Mouse (Mus musculus): ENCODE results near the gene Gsx2. TPM values are rescaled to one million over a fixed set of nuclear protein-coding genes. Genes with fewer than 3 reads are reported as not detected.

The Gsx2 gene
- under 1 TPM; 0.85 to 0.98 TPM for total RNA-seq (2021)

DNA sequence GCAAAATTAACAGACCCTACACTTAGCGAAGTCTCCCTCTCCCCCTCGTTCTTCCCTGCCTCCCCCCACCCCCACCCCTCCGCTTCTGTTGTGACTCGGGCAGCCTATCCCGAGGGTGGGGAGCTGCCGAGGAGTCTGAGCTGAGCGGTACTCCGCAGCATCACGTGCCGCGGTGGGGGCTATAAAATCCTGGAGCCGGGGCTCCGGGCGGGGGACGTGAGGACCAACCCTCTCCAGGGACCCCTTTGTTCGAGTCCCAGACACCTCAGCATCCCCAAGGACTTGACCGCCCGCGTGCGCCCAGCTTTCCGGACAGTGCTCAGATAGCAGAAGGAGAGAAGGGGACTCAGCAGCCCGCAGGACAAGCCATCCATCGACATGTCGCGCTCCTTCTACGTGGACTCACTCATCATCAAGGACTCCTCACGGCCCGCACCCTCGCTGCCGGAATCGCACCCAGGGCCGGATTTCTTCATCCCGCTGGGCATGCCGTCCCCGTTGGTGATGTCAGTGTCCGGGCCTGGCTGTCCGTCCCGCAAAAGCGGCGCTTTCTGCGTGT is at the start of gene Gsx2:
Gene Gsx2, plus strand, starts transcription at position 219 of the 559 bp plus-strand sequence.
- intact Hi-C loops (cut with DNase I), result no loop called here
- no peak for DNase-seq

DNA sequence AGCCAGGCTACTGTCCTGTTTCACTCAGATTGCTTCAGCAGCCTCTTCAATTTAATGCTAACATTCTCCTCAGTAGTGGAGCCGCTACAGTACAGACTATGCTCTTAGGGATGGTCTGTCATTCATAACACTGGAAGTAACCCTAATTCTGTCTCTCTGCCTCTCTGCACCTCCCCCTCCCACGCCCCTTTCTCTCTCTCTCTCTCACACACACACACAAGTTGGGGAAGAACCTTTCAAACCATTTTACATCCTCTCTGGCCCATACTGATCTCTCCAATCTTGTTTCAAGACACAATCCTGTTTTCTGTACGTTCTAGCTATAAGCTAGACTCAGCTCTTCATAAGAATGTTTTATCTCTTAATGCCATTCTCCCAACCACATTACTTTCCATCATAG is 39.9 kb upstream of the Gsx2 start:
- intact Hi-C loops (cut with DNase I), result no loop called here
- no peak for DNase-seq

GRCm38 (mm10) chr5:75039307-75039706 is 36.1 kb upstream of the Gsx2 start:
- intact Hi-C loops (cut with DNase I), result no loop called here
- no peak for DNase-seq

DNA sequence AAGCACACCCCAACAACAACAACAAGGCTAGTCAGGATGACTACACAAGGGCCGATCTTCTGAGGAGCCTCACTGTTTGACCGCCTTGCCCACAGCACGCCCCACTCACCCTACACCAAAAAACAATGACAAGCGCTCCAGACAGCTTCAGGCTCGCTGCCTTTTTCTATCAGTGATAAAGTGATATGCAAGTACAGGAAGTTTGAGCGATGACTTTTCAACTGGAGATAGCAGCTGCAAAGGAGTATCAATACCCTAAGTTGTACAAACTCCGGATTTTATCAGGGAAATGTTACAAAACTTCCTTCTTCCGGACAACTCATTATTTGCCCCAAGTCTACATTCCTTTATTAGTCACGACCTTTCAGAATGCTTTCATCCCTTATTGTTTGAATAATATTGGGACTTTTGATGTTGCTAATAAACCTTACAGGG is 32.4 kb upstream of the Gsx2 start:
- intact Hi-C loops (cut with DNase I), result no loop called here

DNA sequence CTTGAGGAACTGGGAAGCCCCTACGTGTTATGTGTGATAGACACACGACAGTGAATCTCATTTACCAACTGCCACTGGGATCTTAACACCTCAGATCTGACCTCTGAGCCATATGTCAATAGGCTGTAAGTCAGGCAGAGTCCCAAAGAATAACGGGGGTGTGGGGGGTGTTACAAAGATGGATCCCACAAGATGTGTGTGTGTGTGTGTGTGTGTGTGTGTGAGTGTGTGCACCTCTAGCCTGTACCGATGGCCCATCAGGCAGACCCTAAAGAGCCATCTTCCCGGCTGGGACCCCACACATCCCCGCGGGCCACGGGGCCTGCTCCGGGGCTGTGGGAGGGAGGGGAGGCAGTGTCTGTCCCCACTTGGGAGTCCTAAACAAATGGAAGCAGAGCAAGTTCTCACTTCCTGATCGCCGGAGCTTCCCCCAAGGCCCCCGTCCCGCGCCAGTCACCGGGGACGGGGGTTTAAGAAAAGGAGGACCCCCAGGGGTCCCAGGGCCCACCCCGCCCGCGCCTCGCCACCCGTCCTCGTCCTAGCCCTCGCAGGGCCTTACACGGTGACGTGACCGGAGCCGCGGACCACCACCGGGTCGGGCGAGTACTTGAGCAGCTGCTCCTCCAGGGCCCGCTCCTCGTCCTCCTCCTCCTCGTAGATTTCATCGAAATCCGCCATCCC is 31.6 kb upstream of the Gsx2 start:
- no peak for DNase-seq
- intact Hi-C loops (cut with DNase I), result no loop called here

More for the DNA sequence above, 32.4 kb upstream of the Gsx2 start:
- DNase-seq, result no peak

DNA sequence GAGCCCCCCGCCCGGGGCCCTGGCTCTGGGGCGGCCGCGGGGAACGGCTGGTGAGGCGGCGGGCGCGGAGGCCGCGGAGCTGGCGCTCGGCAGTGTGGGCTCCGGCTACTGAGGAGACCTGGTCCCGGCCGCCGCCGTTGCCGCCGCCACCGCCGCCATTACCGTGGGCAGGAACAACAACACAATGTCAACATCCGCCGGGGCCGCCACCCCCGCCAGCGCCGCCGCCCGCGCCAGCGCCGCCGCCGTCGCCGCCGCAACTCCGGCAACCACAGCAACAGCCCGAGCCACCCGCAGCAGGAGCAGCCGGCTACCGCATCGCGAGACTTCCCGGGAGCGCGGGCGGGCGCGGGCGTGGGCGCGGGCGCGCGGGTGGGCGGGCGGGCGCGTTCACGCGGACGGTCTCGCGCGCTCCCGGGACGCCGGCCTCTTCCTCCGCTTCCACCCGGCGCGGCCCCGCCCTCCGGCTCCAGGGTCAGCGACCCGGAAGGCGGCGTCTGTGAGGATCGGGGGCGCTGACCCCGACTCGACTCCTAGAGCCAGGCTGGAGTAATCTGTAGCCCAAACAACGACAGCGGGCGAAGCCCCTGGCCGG is 31.0 kb upstream of the Gsx2 start, which contains the start of gene Chic2:
Gene Chic2, minus strand, starts transcription at position 465 of the 595 bp plus-strand sequence.
- DNase-seq, result peak; percentile 89
- intact Hi-C loops (cut with DNase I), result no loop called here

DNA sequence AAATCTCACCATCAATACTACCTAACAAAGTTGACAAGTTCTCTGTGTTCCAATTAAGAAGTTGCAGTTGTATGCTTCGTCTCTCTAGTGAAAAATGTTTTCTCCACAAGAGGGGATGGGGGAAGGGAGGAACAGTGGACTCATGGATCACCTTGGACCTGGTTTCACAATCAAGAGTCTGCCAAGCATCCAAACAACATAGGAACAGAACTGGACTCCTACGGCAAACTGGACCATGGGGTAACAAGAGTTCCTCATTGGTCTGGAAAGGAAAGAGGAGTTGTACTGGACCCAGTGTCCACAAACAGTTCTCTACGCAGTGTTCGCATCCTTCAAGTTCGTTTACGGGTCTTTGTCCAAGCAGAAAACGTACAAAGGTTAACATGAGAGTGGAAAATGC is 30.0 kb upstream of the Gsx2 start:
- DNase-seq, result no peak
- intact Hi-C loops (cut with DNase I), result no loop called here

- peak; percentile 23 for DNase-seq
- intact Hi-C loops (cut with DNase I), result no loop called here
These were observed 28.6 kb upstream of the Gsx2 start for GRCm38 (mm10) chr5:75046681-75047321.

GRCm38 (mm10) chr5:75051109-75051508 is 24.3 kb upstream of the Gsx2 start:
- intact Hi-C loops (cut with DNase I), result no loop called here
- no peak for DNase-seq

DNA sequence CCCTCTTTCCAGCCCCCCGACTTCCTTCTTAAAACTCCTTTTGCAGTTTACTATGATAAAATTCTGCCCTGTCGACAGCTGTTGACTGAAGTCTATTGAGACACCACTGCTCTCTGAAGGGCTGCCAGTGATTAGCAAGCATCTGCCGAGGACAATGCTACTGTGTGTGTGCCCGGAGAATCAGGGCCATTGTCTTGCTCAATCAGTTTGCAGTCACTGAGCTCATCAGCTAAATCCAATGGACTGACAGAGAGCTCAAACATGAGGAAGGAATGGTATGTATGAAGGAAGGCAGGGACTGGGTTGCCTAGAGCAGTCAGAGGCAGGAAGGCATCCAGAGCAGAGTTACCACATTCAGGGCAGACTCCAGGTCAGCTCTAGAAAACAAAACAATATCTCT is 12.2 kb upstream of the Gsx2 start:
- DNase-seq, result no peak
- intact Hi-C loops (cut with DNase I), result no loop called here

- intact Hi-C loops (cut with DNase I), result no loop called here
- DNase-seq, result no peak
These were observed 8.7 kb upstream of the Gsx2 start for GRCm38 (mm10) chr5:75066715-75067114.

- intact Hi-C loops (cut with DNase I), result no loop called here
- peak; percentile 69 for DNase-seq
These were observed 8.2 kb upstream of the Gsx2 start for GRCm38 (mm10) chr5:75067125-75067756.

- no peak for DNase-seq
- intact Hi-C loops (cut with DNase I), result no loop called here
These were observed 5.3 kb upstream of the Gsx2 start for GRCm38 (mm10) chr5:75070132-75070531.

DNA sequence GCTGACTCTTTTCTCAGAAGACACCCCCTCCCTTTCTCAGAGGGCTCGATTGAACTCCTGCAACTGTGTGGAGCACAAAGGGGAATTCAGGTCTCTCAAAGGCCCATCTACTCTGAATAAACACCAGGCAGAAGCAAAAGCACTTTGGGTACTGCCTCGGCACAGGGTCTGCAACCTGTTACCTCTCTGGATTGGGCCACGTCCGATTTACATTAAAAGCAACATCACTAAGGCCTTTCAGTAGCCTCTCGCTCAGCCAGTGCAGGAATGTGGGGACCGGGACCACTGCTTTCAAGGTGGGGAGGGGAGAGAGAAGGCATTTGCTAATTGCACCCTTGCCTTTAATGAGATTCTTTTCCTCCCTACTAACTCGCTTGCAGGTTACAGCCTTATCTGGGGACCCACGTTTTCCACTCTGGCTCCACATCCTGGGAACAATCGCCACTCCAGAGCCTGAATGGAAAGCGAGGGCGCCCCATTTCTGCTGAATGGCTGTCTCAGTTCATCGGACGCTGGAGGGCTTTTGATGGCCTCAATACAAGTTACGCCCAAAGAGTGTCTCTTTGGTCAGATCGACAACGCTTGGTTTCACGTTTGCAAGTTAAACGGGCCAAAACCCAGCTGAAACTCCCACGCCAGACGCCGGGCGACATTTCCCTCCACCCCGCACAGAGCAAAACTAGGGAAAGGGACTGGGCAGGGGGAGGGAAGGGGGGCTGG is 4.6 kb upstream of the Gsx2 start:
- DNase-seq, result no peak

DNA sequence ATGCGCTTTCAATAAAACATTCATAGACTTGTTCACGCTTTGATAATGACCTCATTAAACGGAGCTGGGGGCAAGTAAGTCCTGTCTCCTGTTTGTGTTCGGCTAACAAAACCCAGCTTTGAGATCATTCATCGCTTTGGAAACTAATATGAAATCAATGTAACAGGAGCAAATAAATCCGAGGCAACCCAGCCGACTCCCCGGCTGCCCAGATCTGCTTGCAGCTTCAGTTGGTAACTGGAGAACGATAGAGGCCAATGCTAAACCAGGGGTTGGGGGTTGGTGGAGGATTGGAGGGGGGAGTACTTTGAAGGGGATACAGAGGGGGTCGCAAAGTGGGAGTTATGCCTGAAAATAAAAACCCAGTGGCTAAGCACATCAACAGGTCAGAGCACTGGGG is 3.5 kb upstream of the Gsx2 start:
- intact Hi-C loops (cut with DNase I), result no loop called here
- DNase-seq, result no peak

More for the DNA sequence above, 4.6 kb upstream of the Gsx2 start:
- intact Hi-C loops (cut with DNase I), result no loop called here

DNA sequence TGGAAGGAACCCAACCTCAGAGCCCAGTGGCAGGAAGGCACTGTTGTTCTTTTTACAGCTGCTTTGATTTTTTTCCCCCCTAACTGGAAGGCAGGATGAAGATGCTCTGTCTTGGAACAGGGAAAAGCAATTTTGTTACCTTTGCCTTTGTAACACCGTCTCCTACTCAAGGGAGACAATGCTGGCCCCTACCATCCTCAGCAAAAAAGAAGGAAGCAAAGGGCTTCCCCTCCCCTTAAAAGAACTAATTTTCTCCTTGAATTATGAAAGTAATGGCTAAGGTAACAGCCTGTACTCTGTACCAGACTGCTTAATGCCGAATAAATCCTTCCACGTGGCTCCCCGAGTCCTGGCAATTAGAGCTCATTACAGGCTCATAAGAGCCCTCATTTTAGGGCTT is 2.9 kb upstream of the Gsx2 start:
- intact Hi-C loops (cut with DNase I), result no loop called here
- DNase-seq, result no peak

GRCm38 (mm10) chr5:75073167-75073566 is 2.2 kb upstream of the Gsx2 start:
- no peak for DNase-seq
- intact Hi-C loops (cut with DNase I), result no loop called here

GRCm38 (mm10) chr5:75073684-75074083 is 1.7 kb upstream of the Gsx2 start:
- intact Hi-C loops (cut with DNase I), result no loop called here

GRCm38 (mm10) chr5:75074132-75074531 is 1.3 kb upstream of the Gsx2 start:
- no peak for DNase-seq
- intact Hi-C loops (cut with DNase I), result no loop called here

More at GRCm38 (mm10) chr5:75073684-75074083, 1.7 kb upstream of the Gsx2 start:
- no peak for DNase-seq

DNA sequence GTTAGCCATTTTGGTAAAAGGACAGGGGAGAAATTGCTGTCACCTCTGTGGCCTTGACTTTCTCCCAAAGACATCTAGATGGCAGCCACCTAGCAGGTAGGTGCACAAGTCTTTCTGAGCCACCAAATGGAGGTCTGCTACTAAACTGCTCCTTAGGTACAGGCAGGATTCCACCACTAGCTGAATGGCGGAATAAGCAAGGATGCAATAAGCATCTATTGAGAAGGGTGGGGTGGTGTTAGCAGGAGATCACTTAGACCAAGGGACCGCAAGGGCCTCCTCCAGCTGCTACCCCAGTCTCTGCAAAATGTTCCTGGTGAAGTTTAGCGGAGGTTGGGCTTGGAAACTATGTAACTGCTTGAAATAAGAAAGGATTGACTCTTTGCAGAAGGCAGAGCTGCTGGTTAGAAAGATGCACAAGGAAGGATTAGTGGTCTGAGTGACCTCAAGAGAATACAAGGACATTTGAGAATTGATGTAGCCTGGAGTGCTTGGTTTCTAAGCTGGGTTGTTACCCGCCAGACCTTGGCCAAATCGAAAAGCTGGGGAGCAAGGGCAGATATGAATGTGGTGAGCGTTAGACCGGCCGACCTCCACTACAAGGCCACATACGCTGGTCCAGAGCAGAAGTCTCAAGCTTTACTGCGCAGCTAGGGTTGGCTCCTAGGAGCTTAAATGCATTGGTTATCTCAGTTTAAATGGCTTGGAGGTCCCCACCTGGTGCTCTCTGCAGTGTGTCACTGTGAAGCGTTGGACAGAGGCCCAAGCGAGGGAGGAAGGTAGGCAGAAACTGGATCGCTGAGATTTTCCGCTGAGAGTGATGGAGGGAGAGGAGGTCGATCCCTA is 641 bp upstream of the Gsx2 start:
- intact Hi-C loops (cut with DNase I), result no loop called here
- no peak for DNase-seq
